Mouse (Mus musculus): ENCODE data around the gene Dhrs11. TPM values are rescaled to one million over a fixed set of nuclear protein-coding genes. Genes with fewer than 3 reads are reported as not detected.

The Dhrs11 gene
- polyA plus RNA-seq, 2 experiments from 2014 or later = 9.0 to 9.1 TPM

- ATAC-seq = no peak
Measured at GRCm38 (mm10) chr11:84822487-84822886, 6.3 kb downstream of the Dhrs11 start.

GRCm38 (mm10) chr11:84821131-84821770, 7.5 kb downstream of the Dhrs11 start:
- no peak for ATAC-seq

- ATAC-seq = peak; percentile 86
Measured at GRCm38 (mm10) chr11:84818961-84819692, 9.7 kb downstream of the Dhrs11 start, which contains the start of gene Mrm1. Gene Mrm1 (minus strand): TSS chr11:84819515.

- ATAC-seq = peak; percentile 80
Measured at GRCm38 (mm10) chr11:84818085-84818960, 10.5 kb downstream of the Dhrs11 start.

- no peak for ATAC-seq
Measured at GRCm38 (mm10) chr11:84817362-84817761, 11.4 kb downstream of the Dhrs11 start.

- no peak for ATAC-seq
Measured at GRCm38 (mm10) chr11:84813724-84814510, 14.9 kb downstream of the Dhrs11 start.

GRCm38 (mm10) chr11:84804373-84804772, 24.4 kb downstream of the Dhrs11 start:
- no peak for ATAC-seq

- no peak for ATAC-seq
Measured at GRCm38 (mm10) chr11:84797627-84798353, 31.0 kb downstream of the Dhrs11 start.

GRCm38 (mm10) chr11:84797026-84797425, 31.8 kb downstream of the Dhrs11 start:
- no peak for ATAC-seq

GRCm38 (mm10) chr11:84794496-84795113, 34.2 kb downstream of the Dhrs11 start:
- no peak for ATAC-seq

GRCm38 (mm10) chr11:84793545-84793944, 35.2 kb downstream of the Dhrs11 start:
- no peak for ATAC-seq

- ATAC-seq = no peak
Measured at GRCm38 (mm10) chr11:84790383-84790782, 38.4 kb downstream of the Dhrs11 start.

- ATAC-seq = no peak
Measured at GRCm38 (mm10) chr11:84780143-84780870, 48.5 kb downstream of the Dhrs11 start.

- ATAC-seq = no peak
Measured at GRCm38 (mm10) chr11:84775560-84775959, 53.2 kb downstream of the Dhrs11 start.

- ATAC-seq = no peak
Measured at GRCm38 (mm10) chr11:84774870-84775514, 53.8 kb downstream of the Dhrs11 start.
